Mouse (Mus musculus): ENCODE data around the gene Adamtsl1. TPM values are rescaled to one million over a fixed set of nuclear protein-coding genes. Genes with fewer than 3 reads are reported as not detected.

The Adamtsl1 gene
- total and polyA plus RNA-seq, 2 experiments from 2014 or later, result 4.2 to 12.6 TPM

DNA sequence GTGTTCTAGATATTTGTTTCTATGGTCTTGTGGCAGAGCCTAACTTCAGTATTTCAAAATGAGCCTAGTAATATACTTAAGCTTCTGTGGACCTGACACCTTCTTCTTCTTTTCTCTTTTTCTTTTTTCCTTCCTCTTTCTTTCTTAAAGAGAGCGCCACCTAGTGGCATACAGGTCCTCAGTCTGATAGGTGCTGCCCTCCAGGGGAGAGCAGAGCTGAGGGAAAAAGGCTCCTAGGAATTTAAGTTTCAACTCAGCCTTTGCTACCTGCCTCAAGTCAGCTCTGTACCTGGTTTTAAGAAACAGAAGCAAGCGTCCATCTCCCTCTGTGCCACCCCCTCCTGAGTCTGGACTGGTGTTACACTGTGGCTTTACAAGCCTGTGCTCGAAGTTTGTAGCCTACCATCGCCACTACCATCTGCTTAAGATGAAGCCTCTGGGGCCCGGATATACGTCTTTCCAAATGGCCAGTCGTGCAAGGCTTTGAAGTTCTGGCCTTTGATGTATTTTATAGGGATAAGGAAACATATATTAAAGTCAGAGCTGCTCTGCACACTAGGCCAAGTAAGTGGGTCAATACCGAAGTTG lies 510.7 kb downstream of the Adamtsl1 start:
- Histone ChIP-seq H3K4me1 (ENCODE audit: insufficient read depth) (peaks cover 6% of the 10 kb centered on the region; the same call in 1 of the 2 replicates), H3K9ac (no peak overlapping the region), H3K4me2 (ENCODE audit: low read depth) (no peak overlapping the region), H3K27ac (ENCODE audit: low read depth, low read length) (no peak overlapping the region), H3K36me3 (ENCODE audit: insufficient read depth) (no peaks in the 10 kb centered on the region), H3K9me3 (ENCODE audit: low read length) (no peaks in the 10 kb centered on the region), H3K27me3 (ENCODE audit: insufficient read depth, low read length) (no peaks in the 10 kb centered on the region), H3K4me3 (ENCODE audit: low read depth, low read length) (no peak overlapping the region)
- TF ChIP-seq CTCF (IDR thresholded peaks at IDR 0.05; ENCODE audit: low read depth), result peak; percentile 79
- ATAC-seq (peak; percentile 21; the same call in 1 of the 2 replicates), DNase-seq (peak; percentile 66)
- 63% methylated on average over 8 of the region's 8 CpGs for WGBS

DNA sequence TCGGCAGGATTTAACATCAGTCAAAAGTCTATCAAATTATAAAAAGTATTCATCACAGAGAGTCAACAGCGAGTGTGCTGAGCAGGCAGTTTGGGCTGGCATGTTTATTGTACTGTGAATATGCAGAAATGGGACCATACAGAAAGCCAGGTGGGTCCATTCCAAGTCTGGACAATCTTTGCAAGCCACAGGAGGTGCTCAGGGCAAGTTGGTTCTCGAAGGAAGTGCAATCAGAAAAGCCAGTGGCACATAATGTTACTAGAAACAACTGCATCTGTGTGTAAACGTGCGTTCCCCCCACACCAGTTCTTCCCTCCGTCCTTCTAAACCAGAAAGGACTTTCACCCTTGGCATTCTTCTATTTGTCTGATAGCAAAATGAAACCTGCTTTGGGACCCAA lies 515.5 kb downstream of the Adamtsl1 start:
- 74% methylated on average over 6 of the region's 6 CpGs for WGBS
- no peaks in the 10 kb centered on the region for H3K9me3 ChIP-seq (ENCODE audit: low read length)
- TF ChIP-seq CTCF (IDR thresholded peaks at IDR 0.05; ENCODE audit: low read depth), result no peak
- no peak overlapping the region for H3K4me2 ChIP-seq (ENCODE audit: low read depth)
- no peak for DNase-seq
- no peaks in the 10 kb centered on the region for H3K36me3 ChIP-seq (ENCODE audit: insufficient read depth)
- H3K27ac ChIP-seq (ENCODE audit: low read depth, low read length), result no peak overlapping the region
- ATAC-seq, result no peak
- no peaks in the 10 kb centered on the region; the same call in 1 of the 2 replicates for H3K4me1 ChIP-seq (ENCODE audit: insufficient read depth)
- H3K9ac ChIP-seq, result no peak overlapping the region
- H3K27me3 ChIP-seq (ENCODE audit: insufficient read depth, low read length), result no peaks in the 10 kb centered on the region
- no peak overlapping the region for H3K4me3 ChIP-seq (ENCODE audit: low read depth, low read length)

DNA sequence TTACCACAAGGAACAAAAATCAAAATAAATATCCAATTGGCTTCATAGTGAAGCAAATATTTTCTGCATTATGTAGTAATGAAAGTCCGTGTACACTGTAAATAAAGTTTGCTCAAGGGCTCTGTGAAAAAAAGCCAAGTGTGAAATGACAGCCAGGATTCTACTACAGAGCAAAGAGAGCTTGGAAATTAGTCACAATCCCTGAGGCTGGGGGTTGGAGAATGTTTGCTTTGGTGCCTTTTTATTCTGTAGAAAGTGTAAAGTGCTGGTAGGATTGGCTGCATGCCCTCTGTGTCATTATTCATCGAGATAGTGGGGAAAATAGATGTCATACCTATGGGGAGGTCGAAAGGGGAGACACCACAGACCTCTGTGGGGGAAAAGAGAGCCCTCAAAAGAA lies 516.2 kb downstream of the Adamtsl1 start:
- Histone ChIP-seq H3K36me3 (ENCODE audit: insufficient read depth) (no peaks in the 10 kb centered on the region), H3K9me3 (ENCODE audit: low read length) (no peaks in the 10 kb centered on the region), H3K9ac (no peak overlapping the region), H3K4me3 (ENCODE audit: low read depth, low read length) (no peak overlapping the region), H3K4me2 (ENCODE audit: low read depth) (no peak overlapping the region), H3K4me1 (ENCODE audit: insufficient read depth) (no peaks in the 10 kb centered on the region; the same call in 1 of the 2 replicates), H3K27ac (ENCODE audit: low read depth, low read length) (no peak overlapping the region), H3K27me3 (ENCODE audit: insufficient read depth, low read length) (no peaks in the 10 kb centered on the region)
- DNase-seq (no peak), ATAC-seq (no peak)
- no peak for TF ChIP-seq CTCF (IDR thresholded peaks at IDR 0.05; ENCODE audit: low read depth)
- 36% methylated on average over 3 of the region's 3 CpGs for WGBS

DNA sequence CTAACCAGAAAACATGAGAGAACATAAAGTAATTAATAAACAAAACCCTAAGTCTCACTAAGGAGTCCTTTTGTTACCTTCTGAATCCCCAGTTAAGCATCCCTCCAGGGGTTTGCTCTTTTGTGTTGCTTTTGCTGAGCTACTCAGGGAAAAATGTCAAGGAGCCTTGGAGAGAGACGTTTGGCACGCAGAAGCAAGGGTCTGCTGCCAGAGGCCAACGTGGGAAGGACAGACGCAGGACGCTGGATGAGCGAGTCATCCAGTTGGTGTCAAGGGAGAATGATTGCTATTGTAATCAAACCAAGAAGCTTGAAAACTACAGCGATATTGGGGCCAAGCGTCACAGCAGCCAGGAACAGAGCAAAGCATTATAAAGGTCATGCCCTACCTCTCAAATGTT lies 517.1 kb downstream of the Adamtsl1 start:
- no peaks in the 10 kb centered on the region for H3K9me3 ChIP-seq (ENCODE audit: low read length)
- DNase-seq, result no peak
- no peaks in the 10 kb centered on the region for H3K27me3 ChIP-seq (ENCODE audit: insufficient read depth, low read length)
- H3K4me1 ChIP-seq (ENCODE audit: insufficient read depth), result no peaks in the 10 kb centered on the region; the same call in 1 of the 2 replicates
- H3K27ac ChIP-seq (ENCODE audit: low read depth, low read length), result no peak overlapping the region
- no peak overlapping the region for H3K4me3 ChIP-seq (ENCODE audit: low read depth, low read length)
- no peak overlapping the region for H3K9ac ChIP-seq
- no peak for ATAC-seq
- no peaks in the 10 kb centered on the region for H3K36me3 ChIP-seq (ENCODE audit: insufficient read depth)
- 16% methylated on average over 8 of the region's 8 CpGs for WGBS
- H3K4me2 ChIP-seq (ENCODE audit: low read depth), result no peak overlapping the region
- no peak for TF ChIP-seq CTCF (IDR thresholded peaks at IDR 0.05; ENCODE audit: low read depth)

DNA sequence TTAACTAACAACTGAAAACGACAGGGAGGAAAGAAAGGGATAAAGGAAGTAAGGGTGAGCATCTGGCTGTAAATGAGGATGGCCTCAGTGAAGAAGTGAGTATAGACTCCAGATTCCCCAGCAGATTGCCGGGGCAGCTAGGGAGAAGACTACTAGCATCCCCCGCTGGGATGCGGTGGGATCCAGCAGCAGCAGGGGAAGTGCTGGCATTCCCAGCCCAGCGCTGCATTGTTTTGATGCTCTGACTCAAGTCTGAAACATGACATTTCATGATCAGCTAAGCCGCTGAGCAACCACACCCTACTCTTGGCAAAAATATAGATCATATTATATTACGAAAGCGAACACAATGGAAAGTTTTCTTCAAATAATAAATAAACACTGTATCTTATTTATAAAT lies 526.9 kb downstream of the Adamtsl1 start:
- Histone ChIP-seq H3K4me1 (ENCODE audit: insufficient read depth) (no peaks in the 10 kb centered on the region), H3K4me2 (ENCODE audit: low read depth) (no peak overlapping the region), H3K4me3 (ENCODE audit: low read depth, low read length) (no peak overlapping the region), H3K9me3 (ENCODE audit: low read length) (no peaks in the 10 kb centered on the region), H3K27me3 (ENCODE audit: insufficient read depth, low read length) (no peaks in the 10 kb centered on the region), H3K27ac (ENCODE audit: low read depth, low read length) (no peak overlapping the region), H3K9ac (no peak overlapping the region), H3K36me3 (ENCODE audit: insufficient read depth) (no peaks in the 10 kb centered on the region)
- WGBS, result 42% methylated on average over 8 of the region's 8 CpGs
- no peak for DNase-seq
- ATAC-seq, result no peak
- no peak for TF ChIP-seq CTCF (IDR thresholded peaks at IDR 0.05; ENCODE audit: low read depth)

DNA sequence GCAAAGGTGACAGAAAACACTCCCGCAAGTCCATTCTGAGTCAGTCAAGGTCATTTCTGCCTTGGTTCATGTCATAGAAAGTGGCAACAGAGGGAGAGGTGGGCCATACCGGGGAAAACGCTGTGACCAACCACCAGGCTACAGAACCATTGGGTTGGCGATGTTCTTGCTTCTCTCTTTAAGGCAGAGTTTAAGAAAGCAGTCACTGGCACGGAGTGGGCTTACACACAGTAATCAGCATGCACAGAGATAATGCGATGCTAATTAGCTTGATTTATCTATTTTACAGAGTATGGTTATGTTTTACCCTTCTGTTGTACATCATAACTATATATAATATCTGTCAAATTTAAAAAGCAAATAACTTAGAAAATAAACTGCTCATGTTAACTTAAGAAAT lies 531.5 kb downstream of the Adamtsl1 start:
- TF ChIP-seq CTCF (IDR thresholded peaks at IDR 0.05; ENCODE audit: low read depth), result no peak
- no peak overlapping the region for H3K4me3 ChIP-seq (ENCODE audit: low read depth, low read length)
- H3K27me3 ChIP-seq (ENCODE audit: insufficient read depth, low read length), result no peaks in the 10 kb centered on the region
- DNase-seq (peak; percentile 16), ATAC-seq (peak; percentile 55)
- no peaks in the 10 kb centered on the region for H3K4me1 ChIP-seq (ENCODE audit: insufficient read depth)
- H3K4me2 ChIP-seq (ENCODE audit: low read depth), result no peak overlapping the region
- H3K27ac ChIP-seq (ENCODE audit: low read depth, low read length), result no peak overlapping the region
- H3K9ac ChIP-seq, result no peak overlapping the region
- H3K36me3 ChIP-seq (ENCODE audit: insufficient read depth), result no peaks in the 10 kb centered on the region
- no peaks in the 10 kb centered on the region for H3K9me3 ChIP-seq (ENCODE audit: low read length)
- 61% methylated on average over 6 of the region's 6 CpGs for WGBS

DNA sequence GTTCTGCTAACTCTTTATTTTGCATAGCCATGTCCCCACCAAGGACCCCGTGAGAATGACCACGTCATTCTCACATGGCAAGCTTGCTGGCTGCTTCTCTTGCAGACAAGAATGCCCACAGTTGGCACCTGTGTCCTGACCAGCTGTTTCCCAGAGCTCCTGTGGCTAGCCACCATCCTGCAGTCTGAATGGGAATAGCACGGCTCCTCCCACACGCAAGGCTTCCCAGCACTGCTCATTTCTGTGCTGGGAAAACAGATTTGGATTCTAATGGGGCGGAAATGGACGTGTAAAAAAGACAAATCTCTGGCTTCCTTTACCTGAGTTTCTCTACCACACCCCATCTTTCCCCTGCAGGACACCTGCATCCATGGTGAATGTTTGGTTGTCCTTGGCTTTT lies 531.9 kb downstream of the Adamtsl1 start:
- Histone ChIP-seq H3K9me3 (ENCODE audit: low read length) (no peaks in the 10 kb centered on the region), H3K4me2 (ENCODE audit: low read depth) (no peak overlapping the region), H3K9ac (no peak overlapping the region), H3K27ac (ENCODE audit: low read depth, low read length) (no peak overlapping the region), H3K36me3 (ENCODE audit: insufficient read depth) (no peaks in the 10 kb centered on the region), H3K4me3 (ENCODE audit: low read depth, low read length) (no peak overlapping the region), H3K4me1 (ENCODE audit: insufficient read depth) (no peaks in the 10 kb centered on the region), H3K27me3 (ENCODE audit: insufficient read depth, low read length) (no peaks in the 10 kb centered on the region)
- peak; percentile 17 for DNase-seq
- WGBS, result 36% methylated on average over 6 of the region's 6 CpGs
- no peak for TF ChIP-seq CTCF (IDR thresholded peaks at IDR 0.05; ENCODE audit: low read depth)
- peak; percentile 61; the same call in 1 of the 2 replicates for ATAC-seq

Data from forebrain, postnatal 0 days (tissue).